Mouse (Mus musculus) urinary bladder, postnatal 10 days (tissue): ENCODE measurements at regions not wholly inside any gene's neighbourhood (a gene's known extent, or its start where the extent isn't known, plus 50 kb on each side); places are given as distances from the start of the nearest gene placed in this dataset.

ENCODE experiments used
- DNase-seq: peaks from one replicate; pipeline ENCODE4 v3.0.0; 2022; ENCODE audit warnings: low spot score

DNA sequence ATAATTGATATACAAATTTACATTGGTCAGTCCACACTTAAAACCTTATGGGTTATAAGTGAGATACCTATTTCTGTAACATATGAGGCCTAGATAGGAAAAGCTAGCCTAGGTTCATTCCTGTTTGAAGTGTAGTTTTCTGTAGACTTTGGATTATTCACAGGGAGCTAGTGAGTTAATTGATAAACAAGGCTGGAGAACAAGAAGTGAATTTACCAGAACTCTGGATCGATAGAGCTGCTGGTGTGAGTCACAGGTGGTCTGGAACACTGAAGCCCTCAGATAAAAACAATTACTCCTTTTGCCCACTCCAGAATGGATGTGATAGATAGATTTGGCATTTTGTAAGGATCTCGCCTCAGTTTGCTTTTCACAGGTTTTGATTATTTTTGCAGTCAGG lies 62.0 kb upstream of the Rtl1 start:
- no peak for DNase-seq

DNA sequence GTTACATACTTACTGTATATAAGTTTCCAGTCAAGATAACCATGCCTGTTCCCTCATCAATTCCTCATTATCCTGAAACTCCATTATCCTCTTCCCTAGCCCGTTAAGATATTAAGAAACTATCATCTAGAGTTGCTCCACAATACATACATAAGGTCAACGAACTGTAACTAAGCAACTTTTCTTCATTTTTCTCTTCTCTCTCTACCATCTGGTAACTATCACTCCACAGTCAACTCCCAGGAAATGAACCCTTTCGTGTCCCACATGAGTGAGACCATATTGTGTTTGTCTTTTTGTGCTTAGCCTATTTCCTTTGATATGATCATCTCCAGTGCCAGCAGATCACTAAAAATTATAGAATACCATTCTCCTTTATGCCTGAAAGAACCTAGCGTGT lies 74.6 kb upstream of the Rtl1 start:
- DNase-seq: no peak

DNA sequence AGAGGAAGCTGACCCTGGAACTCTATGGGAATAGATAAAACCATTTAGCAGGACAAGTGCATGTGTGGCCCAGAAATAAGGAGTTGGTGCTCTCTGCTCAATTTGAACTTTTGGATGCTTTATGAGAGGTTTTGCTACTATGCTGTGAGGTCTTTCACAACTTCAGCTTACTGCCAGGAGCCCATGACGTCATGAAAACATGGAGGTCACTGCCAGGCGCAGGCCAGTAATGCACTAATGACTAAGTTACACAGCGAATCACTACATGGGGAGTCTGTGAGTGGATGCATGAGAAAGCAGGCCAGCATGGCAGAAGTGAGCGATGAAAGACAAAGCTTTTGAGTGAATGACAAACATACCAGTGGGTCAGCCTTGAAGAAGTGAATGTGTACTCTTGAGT lies 93.9 kb upstream of the Rtl1 start:
- DNase-seq: no peak

DNA sequence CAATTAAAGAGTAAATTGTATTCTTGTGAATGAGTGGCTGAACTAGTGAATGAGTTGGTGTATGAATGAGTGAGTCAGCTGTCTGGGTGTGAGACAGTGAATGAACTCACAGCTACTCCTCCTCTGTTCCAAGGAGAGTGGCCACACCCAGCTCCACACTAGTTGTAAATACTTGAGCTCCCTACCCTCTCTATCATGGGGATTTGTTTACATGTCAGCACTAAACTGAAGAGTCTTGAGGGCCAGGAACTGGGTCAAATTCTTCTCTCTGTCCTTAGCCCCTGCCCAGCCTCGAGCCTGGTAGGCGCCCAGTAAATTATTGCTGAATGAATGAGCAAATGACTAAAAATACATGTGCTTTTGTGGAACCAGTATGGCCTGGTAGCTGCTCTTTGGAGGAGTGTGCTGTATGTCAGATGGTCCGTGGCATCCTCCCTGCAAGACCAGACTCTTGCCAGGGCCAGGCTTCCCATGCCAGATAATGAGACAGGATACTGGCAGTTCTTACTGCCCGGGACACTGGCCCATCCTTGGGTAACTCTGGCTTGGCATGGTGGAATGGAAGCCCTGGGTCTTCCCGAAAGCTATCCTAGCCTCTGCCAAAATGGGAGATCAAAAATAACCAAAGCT lies 94.8 kb upstream of the Rtl1 start:
- no peak for DNase-seq

DNA sequence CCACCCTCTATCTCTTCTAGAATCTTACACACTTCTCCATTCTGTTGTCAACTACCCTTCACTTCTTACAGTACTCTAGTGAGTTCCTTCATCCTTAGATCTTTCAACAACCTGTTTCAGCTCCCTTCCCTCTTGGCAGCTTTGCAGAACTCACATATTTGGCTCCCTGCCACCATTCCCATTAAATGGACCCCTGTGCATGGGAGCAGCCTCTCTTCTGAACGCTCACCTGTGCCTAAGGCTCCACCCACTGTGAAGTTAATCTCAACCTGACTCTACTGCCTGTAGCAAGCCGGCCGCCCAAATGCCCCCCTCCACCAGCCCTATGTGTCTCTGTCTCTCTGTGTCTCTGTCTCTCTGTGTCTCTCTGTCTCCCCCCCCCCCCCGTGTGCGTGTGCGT lies 106.7 kb upstream of the Rtl1 start:
- DNase-seq: no peak

DNA sequence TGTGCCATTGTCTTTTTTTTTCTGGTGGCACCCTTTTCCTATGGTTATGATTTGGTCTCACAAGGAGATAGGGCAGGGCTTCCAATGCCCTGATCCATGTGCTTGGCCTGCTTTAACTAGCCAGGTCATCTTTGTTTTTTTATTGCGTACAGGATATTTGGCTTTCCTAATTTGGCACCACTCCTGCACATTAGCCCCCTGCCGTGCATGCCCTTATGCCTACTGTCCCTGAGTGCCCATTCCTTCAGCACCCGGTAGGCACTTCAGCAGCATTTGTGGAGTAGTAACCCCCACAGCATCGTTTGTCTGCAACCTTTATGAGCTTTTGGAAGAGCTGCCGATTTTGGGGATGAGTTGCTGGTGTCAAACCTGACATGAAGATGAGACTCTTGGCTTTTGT lies 109.5 kb upstream of the Rtl1 start:
- no peak for DNase-seq

DNA sequence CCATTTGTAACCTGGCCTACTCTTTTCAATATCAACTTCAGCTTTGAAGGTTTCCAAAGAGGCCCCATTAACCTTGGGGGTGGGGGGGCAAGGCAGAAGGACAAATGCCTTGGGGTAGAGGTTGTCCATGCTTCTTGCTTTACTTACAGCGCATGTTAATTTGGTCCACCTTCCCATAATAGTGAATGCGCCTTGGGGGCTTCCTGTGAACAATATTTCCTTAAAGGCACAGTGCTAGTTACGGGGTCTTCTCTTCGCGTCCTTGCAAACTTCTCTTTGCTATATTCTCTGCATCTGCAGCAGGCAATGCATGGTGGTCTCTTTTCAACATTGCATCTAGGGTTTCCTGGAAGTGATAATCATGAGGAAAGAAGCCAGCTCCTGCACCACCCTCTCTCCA lies 111.3 kb upstream of the Rtl1 start:
- no peak for DNase-seq

DNA sequence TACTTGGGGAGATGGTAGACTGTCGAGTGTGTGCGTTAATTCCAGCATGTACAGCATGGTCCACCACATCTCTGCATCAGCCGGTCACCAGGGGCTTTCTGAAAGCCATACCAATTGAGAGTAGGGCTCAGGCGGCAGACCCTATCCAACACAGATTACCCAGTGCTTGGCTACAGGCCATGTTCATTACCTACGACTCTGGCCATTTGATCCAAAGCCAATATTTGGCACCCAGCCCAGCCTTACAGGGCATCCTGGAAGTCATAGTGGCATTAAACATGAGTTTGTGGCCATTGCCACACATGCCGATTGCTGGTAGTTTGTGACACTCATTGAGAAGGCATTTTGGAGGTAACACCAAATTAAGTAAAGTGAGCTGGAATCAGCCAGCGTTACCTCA lies 111.8 kb upstream of the Rtl1 start:
- DNase-seq: no peak

DNA sequence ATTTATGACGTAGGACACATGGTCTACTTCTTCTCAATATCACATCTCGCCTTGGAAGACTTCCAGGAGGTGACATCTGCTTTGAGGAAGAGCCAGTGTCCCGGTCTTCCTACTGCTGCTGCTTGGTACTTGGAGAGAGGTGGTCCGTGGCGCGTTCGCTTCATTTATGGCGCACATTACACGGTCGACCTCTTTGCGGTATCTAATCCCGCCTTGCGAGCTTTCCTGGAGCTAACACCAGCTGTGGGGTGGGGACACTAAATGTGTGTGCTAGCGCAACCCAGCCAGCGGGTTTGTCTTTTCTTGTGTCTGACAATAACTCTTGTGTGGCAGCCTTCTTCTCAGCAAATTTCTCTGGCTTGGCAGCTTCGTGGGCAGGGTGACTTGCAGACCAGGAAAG lies 112.3 kb upstream of the Rtl1 start:
- DNase-seq: no peak

DNA sequence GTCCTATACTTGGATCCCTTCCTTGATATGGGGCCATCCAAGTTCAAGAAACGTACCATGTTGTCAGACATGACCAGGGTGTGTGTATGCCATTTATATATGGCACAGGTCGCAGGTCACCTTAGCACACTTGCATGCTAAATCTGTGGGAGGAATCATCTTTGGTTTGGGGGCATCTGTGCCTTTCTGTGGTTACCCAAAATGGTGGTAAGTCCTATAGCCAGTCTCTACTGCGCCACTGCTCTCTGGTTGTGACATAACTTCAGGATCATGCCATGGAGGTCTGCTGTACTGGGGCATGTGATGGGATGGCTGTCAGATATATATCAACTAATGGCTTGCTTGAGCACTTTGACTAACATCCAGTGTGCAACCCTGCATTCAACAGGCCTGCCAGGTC lies 112.9 kb upstream of the Rtl1 start:
- DNase-seq: no peak

DNA sequence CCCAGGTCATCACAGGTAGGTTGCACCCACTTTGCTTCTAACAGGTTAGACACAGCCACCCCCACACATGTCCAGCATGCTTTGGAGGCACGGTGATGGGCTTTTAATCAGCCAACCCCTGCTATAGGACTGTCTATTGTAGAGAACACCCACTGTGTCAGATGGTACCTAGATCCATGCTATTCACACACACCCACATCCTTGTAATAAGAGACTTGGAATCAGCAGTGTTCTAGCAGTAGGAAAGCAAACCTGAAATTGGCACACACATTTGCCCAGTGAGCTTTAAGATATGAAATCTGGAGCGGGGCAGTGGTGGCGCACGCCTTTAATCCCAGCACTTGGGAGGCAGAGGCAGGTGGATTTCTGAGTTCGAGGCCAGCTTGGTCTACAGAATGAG lies 113.9 kb upstream of the Rtl1 start:
- DNase-seq: no peak

DNA sequence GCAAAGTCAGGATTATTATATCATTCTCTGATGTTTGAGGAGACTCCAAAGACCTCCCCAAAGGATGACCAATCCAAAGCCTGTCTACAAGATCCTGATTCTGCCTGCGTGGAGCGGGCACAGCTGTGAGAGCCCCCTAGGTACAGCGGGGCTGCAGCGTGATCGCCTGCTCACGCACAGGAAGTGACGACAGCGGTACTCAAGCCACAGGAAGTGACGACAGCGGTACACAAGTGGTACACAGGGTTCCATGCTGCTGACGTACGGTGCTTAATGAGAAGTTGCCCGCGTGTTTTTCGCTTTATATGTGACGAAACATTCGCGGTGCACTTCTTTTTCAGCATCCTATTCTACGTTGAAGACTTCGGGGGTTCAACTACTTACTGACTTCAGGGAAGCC lies 116.9 kb upstream of the Rtl1 start:
- DNase-seq: no peak

DNA sequence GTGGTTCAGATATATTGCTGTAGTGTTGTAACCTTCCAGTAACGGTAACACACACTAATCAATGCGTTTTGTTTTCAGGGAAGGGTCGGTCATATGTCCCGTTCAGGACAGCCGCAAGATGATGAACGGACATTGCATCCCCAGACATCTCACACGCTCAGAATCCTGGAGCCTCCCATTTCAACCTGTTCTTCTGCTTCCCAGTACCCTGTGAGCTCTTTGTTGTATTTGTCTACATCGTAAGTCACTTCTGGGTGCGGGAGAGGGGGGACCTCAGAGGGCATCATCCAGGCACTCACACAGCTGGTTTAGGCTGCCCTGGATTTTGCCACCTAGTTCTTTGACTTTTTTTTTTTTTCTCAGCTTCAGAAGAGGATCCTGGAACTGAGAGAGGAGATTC lies 117.9 kb upstream of the Rtl1 start:
- DNase-seq: no peak

DNA sequence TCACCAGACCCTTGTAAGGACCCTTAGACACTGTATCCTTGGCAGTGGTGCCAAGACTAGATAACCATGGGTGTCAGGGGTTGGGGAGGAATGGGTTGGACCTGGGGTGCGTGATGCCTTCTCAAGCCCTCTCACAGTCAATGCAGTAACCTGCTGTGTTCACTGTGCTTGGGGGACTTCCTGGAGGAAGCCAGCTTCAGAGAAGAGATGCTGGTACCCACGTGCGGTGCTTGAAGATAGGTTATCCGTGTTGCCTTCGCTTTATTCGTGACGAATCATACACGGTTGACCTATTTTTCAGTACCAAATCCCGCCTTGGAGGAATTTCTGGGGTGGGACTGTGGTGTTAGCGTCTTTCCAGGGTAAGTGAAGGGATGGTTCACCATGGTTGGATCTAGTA lies 138.1 kb upstream of the Rtl1 start:
- no peak for DNase-seq

DNA sequence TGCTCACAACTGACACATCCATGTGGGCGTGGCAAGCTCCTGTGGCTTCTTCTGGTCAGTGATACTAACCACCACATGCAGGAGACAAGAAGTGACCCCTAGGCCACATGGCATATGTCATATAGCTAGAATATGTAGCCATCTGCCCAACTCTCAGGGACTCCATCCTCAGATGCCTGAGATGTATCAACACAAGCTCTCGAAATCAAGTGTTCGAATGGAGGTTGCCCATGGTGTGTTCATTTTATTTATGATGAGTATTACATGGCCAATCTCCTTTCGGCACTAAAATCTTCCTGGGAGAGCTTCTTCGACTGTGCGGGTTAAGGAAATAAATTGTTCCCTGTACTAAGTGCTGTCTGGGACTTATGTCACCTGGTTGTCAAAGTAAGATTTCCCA lies 138.8 kb upstream of the Rtl1 start:
- no peak for DNase-seq

DNA sequence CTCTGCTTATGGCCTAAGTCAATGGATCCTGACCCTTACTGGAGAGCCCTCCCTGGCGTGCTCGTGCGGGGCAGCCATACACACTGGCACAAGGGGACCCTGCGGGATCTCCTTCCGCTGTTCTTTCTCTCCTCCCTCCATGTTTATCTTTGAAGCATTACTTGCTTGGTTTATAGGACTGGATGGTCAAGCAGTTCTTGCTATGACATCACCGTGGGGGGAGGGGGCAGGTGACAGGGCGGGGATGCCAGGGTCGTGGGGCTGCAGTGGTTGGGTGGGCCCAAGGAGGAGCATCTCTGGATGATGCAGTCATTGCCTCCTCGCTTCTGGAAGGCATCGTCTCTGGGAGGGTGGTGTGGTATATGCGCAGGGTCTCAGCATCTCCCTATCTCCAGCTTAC lies 142.4 kb upstream of the Rtl1 start:
- DNase-seq: no peak

DNA sequence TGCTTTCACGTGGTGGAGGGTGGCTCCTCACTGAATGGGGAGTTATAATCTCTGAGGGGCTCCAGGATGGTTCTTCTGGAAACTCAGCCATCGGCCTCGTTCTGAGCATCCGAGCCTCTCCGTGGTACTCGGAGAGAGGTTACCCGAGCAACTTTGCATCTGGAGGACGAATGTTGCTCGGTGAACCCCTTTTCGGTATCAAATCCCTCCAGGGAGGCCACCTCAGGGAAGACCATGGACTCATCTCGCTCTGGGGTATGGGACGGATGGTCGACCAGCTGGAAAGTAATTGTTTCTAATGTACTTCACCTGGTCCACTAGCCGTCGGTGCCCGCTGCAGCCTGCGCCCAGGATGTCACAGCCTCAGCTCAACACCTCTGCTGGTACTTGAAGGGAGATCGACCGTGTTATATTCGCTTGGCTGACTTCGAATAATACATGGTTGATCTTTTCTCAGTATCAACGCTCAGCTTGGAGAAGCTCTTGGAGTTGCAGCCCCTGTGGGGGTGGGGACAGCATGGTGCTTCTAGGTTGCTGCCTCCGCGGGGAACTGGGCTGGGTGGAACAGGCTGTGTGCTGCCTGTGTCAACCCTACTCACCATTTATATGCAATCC lies 143.0 kb upstream of the Rtl1 start:
- no peak for DNase-seq

DNA sequence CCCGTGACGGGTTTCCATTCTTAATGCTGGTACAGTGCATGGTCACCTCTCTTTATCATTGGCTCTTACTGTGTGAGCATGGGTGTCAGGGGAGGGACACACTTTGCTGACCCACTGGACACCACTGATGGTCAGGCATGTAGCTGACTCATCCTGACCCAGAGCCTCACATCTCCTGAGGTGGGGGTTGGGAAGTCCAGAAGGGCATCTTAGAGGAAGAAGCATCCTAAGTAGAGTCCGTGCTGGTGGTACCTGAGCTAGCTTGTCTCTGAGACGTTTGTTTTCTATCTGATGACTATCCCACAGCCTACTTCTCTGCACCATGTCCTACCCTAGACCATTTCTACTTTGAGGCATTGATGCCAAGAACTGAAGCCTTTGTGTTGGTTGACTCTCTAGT lies 144.1 kb upstream of the Rtl1 start:
- no peak for DNase-seq

DNA sequence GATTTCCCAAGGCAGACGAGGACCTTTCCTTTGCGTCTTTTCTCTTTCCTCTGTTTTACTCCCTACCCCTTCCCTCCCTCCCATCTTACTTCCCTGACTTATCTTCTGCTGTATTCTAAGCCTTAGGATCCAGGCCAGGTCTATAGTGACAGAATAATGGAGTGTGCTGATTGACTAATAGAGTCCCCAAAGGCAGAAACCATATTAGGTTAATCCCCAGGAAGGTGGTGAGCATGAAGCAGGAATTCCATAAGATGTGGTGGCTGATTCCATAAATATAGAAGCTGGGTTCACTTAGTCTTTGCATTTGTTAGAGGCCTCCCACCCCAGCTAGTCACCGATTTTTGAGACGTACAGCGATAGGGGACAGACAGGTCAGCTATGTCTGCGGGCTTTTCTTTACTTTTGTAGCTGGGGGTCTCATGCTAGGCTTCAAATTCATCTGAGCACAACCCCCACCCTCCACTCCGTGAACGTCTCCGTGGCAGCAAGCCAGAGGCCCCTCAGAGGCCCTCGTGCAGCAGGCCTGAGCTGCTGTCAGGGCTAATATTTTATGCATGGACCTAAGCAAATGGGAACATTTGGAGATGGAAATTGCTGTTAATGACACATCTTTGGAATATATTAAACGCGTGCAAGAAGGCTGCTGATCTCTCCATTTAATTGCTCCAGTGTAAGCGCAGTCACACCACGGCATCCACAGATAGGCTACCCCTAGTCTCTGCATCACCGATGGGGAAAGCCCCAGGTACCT lies 145.8 kb upstream of the Rtl1 start:
- no peak for DNase-seq

DNA sequence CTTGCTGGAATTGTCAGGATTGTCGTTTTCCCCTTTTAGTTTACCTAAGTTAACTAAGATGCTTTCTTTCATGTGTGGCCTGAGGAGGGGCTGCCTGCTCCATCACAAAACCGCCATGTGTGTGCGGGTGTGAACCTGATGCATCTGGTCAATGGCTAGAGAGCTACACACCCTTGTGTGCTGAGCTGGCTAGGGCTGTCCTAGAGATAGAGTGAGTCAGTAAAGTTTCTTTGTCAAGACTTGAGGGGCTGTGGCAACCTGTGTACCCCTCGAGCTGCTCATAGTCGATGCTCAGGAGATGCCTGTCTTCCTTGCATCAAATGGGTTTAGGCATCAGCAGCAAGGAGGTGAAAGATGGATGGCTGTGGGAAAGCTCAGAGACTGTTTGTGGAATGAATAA lies 147.1 kb upstream of the Rtl1 start:
- DNase-seq: no peak

DNA sequence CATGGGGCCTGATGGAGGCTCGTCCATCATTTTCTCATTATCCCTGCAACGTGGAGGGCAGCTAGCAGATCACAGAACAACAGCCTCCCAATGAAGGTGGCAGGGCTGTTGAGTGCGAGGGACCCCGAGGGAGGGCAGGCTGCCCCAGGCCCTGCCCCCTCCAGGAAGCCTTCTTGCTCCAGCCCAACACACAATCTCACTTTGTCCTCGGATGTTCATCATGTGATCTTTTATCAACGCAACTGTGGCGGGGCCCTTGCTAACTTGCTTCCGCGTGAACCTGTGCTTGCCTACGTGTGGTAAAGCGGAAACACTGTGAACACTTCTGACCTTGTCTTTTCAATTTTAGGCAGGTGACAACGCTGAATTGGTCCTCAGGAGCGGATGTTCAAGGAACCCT lies 147.6 kb upstream of the Rtl1 start:
- DNase-seq: no peak

DNA sequence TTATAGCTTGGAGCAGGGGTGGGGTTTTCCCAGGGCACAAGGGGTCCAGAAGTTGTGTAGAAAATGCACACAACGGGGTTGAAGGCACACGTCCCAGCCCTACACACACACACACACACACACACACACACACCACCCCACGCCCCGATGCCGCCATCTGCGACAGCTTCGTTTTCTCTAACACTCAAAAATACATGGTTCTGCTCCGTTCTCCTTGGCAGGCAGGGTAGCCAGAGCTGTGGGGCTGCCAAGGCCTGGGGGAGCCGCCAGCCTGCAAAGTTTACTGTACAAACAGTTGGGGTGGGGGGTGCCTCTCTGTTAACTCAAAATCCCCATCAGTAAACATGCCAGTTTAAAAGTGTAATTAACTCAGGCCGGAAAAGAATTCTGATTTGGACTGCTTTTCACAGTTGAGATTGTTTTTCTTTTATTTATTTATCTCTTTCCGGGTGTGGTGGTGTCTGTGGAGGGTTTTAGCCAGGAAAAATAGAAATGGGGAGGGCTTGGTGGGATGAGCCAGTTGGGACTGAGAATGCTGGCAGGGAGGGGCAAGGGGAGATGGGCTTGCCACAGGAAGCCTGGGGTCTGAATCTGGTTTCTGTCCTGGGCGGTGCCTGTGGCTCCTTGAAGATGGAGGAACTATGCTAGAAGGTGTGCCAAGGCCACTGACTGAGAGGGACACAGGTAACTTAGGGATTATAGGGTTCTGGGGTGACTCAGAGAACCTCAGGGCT lies 148.4 kb upstream of the Rtl1 start:
- DNase-seq: no peak

DNA sequence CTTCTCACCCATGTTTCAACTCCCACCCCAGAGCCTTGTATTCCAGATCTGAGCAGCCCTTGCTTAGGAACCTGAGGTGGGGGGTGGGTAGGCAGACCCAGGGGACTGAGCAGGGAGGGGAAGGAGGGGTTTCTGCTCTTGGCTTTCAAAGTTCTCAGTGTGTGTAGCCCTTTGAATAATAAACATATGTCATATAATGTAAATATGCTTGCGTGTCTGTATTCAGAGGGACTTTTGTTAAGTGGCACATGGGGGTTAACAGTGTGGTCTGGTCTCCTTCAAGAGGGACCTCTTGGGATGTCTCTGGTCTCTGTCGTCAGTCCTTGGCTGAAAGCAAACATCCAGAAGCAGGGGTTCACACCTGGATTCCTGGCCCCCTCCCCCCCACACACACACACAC lies 149.1 kb upstream of the Rtl1 start:
- no peak for DNase-seq
